Mouse (Mus musculus): ENCODE results near the gene Ly6g5b.

GRCm38 (mm10) chr17:35080248-35080647 is 35.0 kb downstream of the Ly6g5b start:
- TF ChIP-seq CTCF (IDR thresholded peaks at IDR 0.05; ENCODE audit: low read depth) (no peak), EP300 (IDR thresholded peaks at IDR 0.05; ENCODE audit: low read depth) (no peak)

All from liver, postnatal 0 days (tissue).